Mouse (Mus musculus): ENCODE results near the gene Ncor2. TPM values are rescaled to one million over a fixed set of nuclear protein-coding genes. Genes with fewer than 3 reads are reported as not detected.

The Ncor2 gene
- total RNA-seq, 2 experiments from 2014 or later: 116 to 123 TPM

Other genes starting within 250 kb of the Ncor2 start
- gene Rflna, start 176.0 kb downstream of the Ncor2 start, total RNA-seq (2021): 1 to 10 TPM; 1.6 to 2.3 TPM
- gene Scarb1, start 161.9 kb upstream of the Ncor2 start, total RNA-seq (2021): 10 to 100 TPM; 49.8 to 58.0 TPM
- gene Gm10382, start 210.1 kb upstream of the Ncor2 start, total RNA-seq (2021): under 1 TPM; 0.19 to 0.36 TPM
- 100 to 1,000 TPM; 703 to 712 TPM for gene Ubc, start 211.0 kb upstream of the Ncor2 start, total RNA-seq (2021)

Data from gastrocnemius, postnatal 10 days (tissue).